Mouse (Mus musculus): ENCODE measurements around the gene 1700019D03Rik. TPM values are rescaled to one million over a fixed set of nuclear protein-coding genes. Genes with fewer than 3 reads are reported as not detected.

1700019D03Rik gene
- polyA plus RNA-seq (2017; shearing (Covaris generic)), result 4.2 TPM

GRCm38 (mm10) chr1:53020079-53020478 is at the start of gene 1700019D03Rik:
TSS of gene 1700019D03Rik (minus strand) at chr1:53020179.

GRCm38 (mm10) chr1:53061340-53061739 is 41.4 kb upstream of the 1700019D03Rik start, which contains the start of gene Mstn:
TSS of gene Mstn (plus strand) at chr1:53061640.

Other genes starting within 250 kb of the 1700019D03Rik start
- gene Inpp1, start 202.5 kb downstream of the 1700019D03Rik start, polyA plus RNA-seq (2017; shearing (Covaris generic)), result 155 TPM
- gene Hibch, start 175.2 kb downstream of the 1700019D03Rik start, polyA plus RNA-seq (2017; shearing (Covaris generic)), result 15.3 TPM
- gene Mstn, start 41.5 kb upstream of the 1700019D03Rik start, polyA plus RNA-seq (2017; shearing (Covaris generic)), result not detected
- not detected for gene 1700019A02Rik, start 167.5 kb upstream of the 1700019D03Rik start, polyA plus RNA-seq (2017; shearing (Covaris generic))